Mouse (Mus musculus): ENCODE measurements around the gene Olfr521. TPM values are rescaled to one million over a fixed set of nuclear protein-coding genes. Genes with fewer than 3 reads are reported as not detected.
"Not testable (repeated sequence)": the region's sequence is repeated elsewhere in the genome, so short reads cannot be mapped to it uniquely, and the experiment has no call there.

The Olfr521 gene
- total and polyA plus RNA-seq, 3 experiments = not detected

- dilution Hi-C loops (cut with MboI; ENCODE audit: extremely low pct_ligation_motif_present, extremely low pct_unique_long_range_greater_than_20kb, low sequenced_read_pairs) = no loop called here
- Histone ChIP-seq H3K4me2 (ENCODE audit: insufficient read depth, low read depth, poor library complexity, severe bottlenecking) (no peak within 1 kb of the TSS), H3K4me1 (ENCODE audit: control insufficient read depth in 1 of 2, insufficient read depth in 2 of 2) (peaks cover 0 to 5% of the 10 kb centered on the region in 2 experiments; a peak in 2 of 4 replicates), H3K4me3 (replicated peaks in 1 of 3; ENCODE audit: low read depth in 2 of 3, low read length in 2 of 3, poor library complexity in 1 of 3) (no peak within 1 kb of the TSS), H3K36me3 (replicated peaks in 1 of 2; ENCODE audit: control insufficient read depth in 1 of 2, insufficient read depth in 1 of 2, low read length in 1 of 2) (no peaks in the 10 kb centered on the region), H3K9me3 (replicated peaks; ENCODE audit: low read length) (peaks cover 8% of the 10 kb centered on the region), H3K27ac (ENCODE audit: insufficient read depth, low read depth) (no peak within 1 kb of the TSS), H3K9ac (ENCODE audit: insufficient read depth, low read depth) (no peak within 1 kb of the TSS), H3K27me3 (replicated peaks) (no peaks in the 10 kb centered on the region), H3K79me2 (replicated peaks; ENCODE audit: control insufficient read depth, extremely low read depth, insufficient read depth, poor library complexity, severe bottlenecking) (no peaks in the 10 kb centered on the region)
- TF ChIP-seq KAT2A (IDR thresholded peaks at IDR 0.05; ENCODE audit: insufficient replicate concordance, low read length) (no peak), CHD2 (IDR thresholded peaks at IDR 0.05; ENCODE audit: low read length) (no peak), MAFK (IDR thresholded peaks at IDR 0.05; ENCODE audit: insufficient replicate concordance, low read length) (no peak), IRF4 (IDR thresholded peaks at IDR 0.05; ENCODE audit: low read depth, low read length) (no peak), EP300 (IDR thresholded peaks at IDR 0.05; ENCODE audit: low read length) (no peak), SIN3A (IDR thresholded peaks at IDR 0.05; ENCODE audit: low read length) (no peak), ZNF384 (IDR thresholded peaks at IDR 0.05; ENCODE audit: low read depth, low read length) (no peak), MAX (IDR thresholded peaks at IDR 0.05; ENCODE audit: low read length) (no peak), NELFE (IDR thresholded peaks at IDR 0.05; ENCODE audit: low read depth, low read length) (no peak), MYC (IDR thresholded peaks at IDR 0.05; ENCODE audit: low read depth, low read length) (no peak), MEF2A (IDR thresholded peaks at IDR 0.05; ENCODE audit: borderline replicate concordance, low read depth, low read length) (no peak), HCFC1 (IDR thresholded peaks at IDR 0.05; ENCODE audit: low read depth, low read length) (no peak), POLR2A (IDR thresholded peaks at IDR 0.05; ENCODE audit: low read depth, low read length) (no peak)
- DNase-seq (ENCODE audit: extremely low read depth) = no peak
- in situ Hi-C loops (cut with MboI; ENCODE audit: low pct_ligation_motif_present, low pct_unique_long_range_greater_than_20kb, low sequenced_read_pairs) = no loop called here
Measured at GRCm38 (mm10) chr7:99729973-99730372, 33.3 kb upstream of the Olfr521 start, which contains the start of gene Olfr520. Olfr520 (plus strand) TSS chr7:99730273.

GRCm38 (mm10) chr7:99734612-99735011 is 28.7 kb upstream of the Olfr521 start:
- H3K4me1 ChIP-seq (ENCODE audit: control insufficient read depth in 1 of 2, insufficient read depth in 2 of 2) = peaks cover 0 to 5% of the 10 kb centered on the region in 2 experiments; a peak in 2 of 4 replicates
- H3K27ac ChIP-seq (ENCODE audit: insufficient read depth, low read depth) = no peak overlapping the region
- H3K9ac ChIP-seq (ENCODE audit: insufficient read depth, low read depth) = no peak overlapping the region
- dilution Hi-C loops (cut with MboI; ENCODE audit: extremely low pct_ligation_motif_present, extremely low pct_unique_long_range_greater_than_20kb, low sequenced_read_pairs) (no loop called here), in situ Hi-C loops (cut with MboI; ENCODE audit: low pct_ligation_motif_present, low pct_unique_long_range_greater_than_20kb, low sequenced_read_pairs) (no loop called here)
- no peak overlapping the region for H3K4me3 ChIP-seq (replicated peaks in 1 of 3; ENCODE audit: low read depth in 2 of 3, low read length in 2 of 3, poor library complexity in 1 of 3)
- TF ChIP-seq ZKSCAN1 (IDR thresholded peaks at IDR 0.05; ENCODE audit: borderline replicate concordance, low read depth, low read length) = no peak
- no peak for TF ChIP-seq JUND (conservative IDR thresholded peaks at IDR 0.05; ENCODE audit: low read depth, low read length)
- no peak for TF ChIP-seq UBTF (IDR thresholded peaks at IDR 0.05; ENCODE audit: low read depth, low read length)
- TF ChIP-seq RAD21 (IDR thresholded peaks at IDR 0.05; ENCODE audit: low read depth, low read length) = no peak
- TF ChIP-seq ETS1 (conservative IDR thresholded peaks at IDR 0.05; ENCODE audit: low read depth, low read length) = no peak
- no peak for TF ChIP-seq MYC (IDR thresholded peaks at IDR 0.05; ENCODE audit: low read depth, low read length)
- TF ChIP-seq SMC3 (IDR thresholded peaks at IDR 0.05; ENCODE audit: low read depth, low read length) = no peak
- no peak for TF ChIP-seq ZC3H11A (IDR thresholded peaks at IDR 0.05; ENCODE audit: low read depth, low read length)
- no peak for TF ChIP-seq ELF1 (IDR thresholded peaks at IDR 0.05; ENCODE audit: low read depth, low read length)
- TF ChIP-seq NELFE (IDR thresholded peaks at IDR 0.05; ENCODE audit: low read depth, low read length) = no peak
- TF ChIP-seq TBP (conservative IDR thresholded peaks at IDR 0.05; ENCODE audit: low read depth, low read length) = no peak
- no peak for TF ChIP-seq MAX (IDR thresholded peaks at IDR 0.05; ENCODE audit: low read length)
- no peak for TF ChIP-seq RCOR1 (conservative IDR thresholded peaks at IDR 0.05; ENCODE audit: low read depth, low read length)
- TF ChIP-seq BHLHE40 (IDR thresholded peaks at IDR 0.05; ENCODE audit: low read depth, low read length) = no peak
- no peaks in the 10 kb centered on the region for H3K79me2 ChIP-seq (replicated peaks; ENCODE audit: control insufficient read depth, extremely low read depth, insufficient read depth, poor library complexity, severe bottlenecking)
- H3K27me3 ChIP-seq (replicated peaks) = no peaks in the 10 kb centered on the region
- no peak for DNase-seq (ENCODE audit: extremely low read depth)
- H3K36me3 ChIP-seq (replicated peaks in 1 of 2; ENCODE audit: control insufficient read depth in 1 of 2, insufficient read depth in 1 of 2, low read length in 1 of 2) = no peaks in the 10 kb centered on the region
- H3K9me3 ChIP-seq (replicated peaks; ENCODE audit: low read length) = no peaks in the 10 kb centered on the region
- H3K4me2 ChIP-seq (ENCODE audit: insufficient read depth, low read depth, poor library complexity, severe bottlenecking) = no peak overlapping the region

DNA sequence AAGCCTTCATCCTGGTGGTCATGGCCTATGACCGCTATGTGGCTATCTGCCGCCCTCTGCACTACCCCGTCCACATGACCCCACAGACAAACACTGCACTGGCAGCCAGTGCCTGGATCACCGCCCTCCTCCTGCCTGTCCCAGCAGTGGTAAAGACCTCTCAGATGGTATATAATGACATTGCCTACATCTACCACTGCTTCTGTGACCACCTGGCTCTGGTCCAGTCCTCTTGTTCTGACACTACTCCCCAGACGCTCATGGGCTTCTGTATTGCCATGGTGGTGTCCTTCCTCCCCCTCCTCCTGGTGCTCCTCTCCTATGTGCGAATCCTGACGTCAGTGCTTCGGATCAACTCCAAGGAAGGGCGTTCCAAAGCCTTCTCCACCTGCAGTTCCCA is 27.8 kb upstream of the Olfr521 start:
- H3K4me3 ChIP-seq (replicated peaks in 1 of 3; ENCODE audit: low read depth in 2 of 3, low read length in 2 of 3, poor library complexity in 1 of 3); H3K4me1 ChIP-seq (ENCODE audit: control insufficient read depth in 1 of 2, insufficient read depth in 2 of 2); H3K27me3 ChIP-seq (replicated peaks); H3K27ac ChIP-seq (ENCODE audit: insufficient read depth, low read depth); H3K9ac ChIP-seq (ENCODE audit: insufficient read depth, low read depth); H3K79me2 ChIP-seq (replicated peaks; ENCODE audit: control insufficient read depth, extremely low read depth, insufficient read depth, poor library complexity, severe bottlenecking); in situ Hi-C loops (cut with MboI; ENCODE audit: low pct_ligation_motif_present, low pct_unique_long_range_greater_than_20kb, low sequenced_read_pairs); dilution Hi-C loops (cut with MboI; ENCODE audit: extremely low pct_ligation_motif_present, extremely low pct_unique_long_range_greater_than_20kb, low sequenced_read_pairs); DNase-seq (ENCODE audit: extremely low read depth); H3K9me3 ChIP-seq (replicated peaks; ENCODE audit: low read length); H3K36me3 ChIP-seq (replicated peaks in 1 of 2; ENCODE audit: control insufficient read depth in 1 of 2, insufficient read depth in 1 of 2, low read length in 1 of 2); H3K4me2 ChIP-seq (ENCODE audit: insufficient read depth, low read depth, poor library complexity, severe bottlenecking): not testable (repeated sequence)

Measured in CH12.LX (cell line).